Mouse (Mus musculus): ENCODE measurements at regions not wholly inside any gene's neighbourhood (a gene's known extent, or its start where the extent isn't known, plus 50 kb on each side); places are given as distances from the start of the nearest gene placed in this dataset.

- DNase-seq (ENCODE audit: low spot score) (no peak), ATAC-seq (ENCODE audit: insufficient read depth, low FRiP score, low TSS enrichment) (no peak)
- no peak overlapping the region for H3K9ac ChIP-seq (ENCODE audit: low read length)
- 73% methylated on average over 3 of the region's 3 CpGs for WGBS
- no peak overlapping the region for H3K4me2 ChIP-seq (ENCODE audit: low read depth)
- no peaks in the 10 kb centered on the region for H3K9me3 ChIP-seq (ENCODE audit: control insufficient read depth, low read length)
- H3K27me3 ChIP-seq (ENCODE audit: control insufficient read depth, insufficient read depth, low read length) = no peaks in the 10 kb centered on the region
- no peak overlapping the region for H3K27ac ChIP-seq (ENCODE audit: low read depth, low read length)
- no peaks in the 10 kb centered on the region for H3K4me1 ChIP-seq (ENCODE audit: control insufficient read depth, insufficient read depth, low read length)
- H3K36me3 ChIP-seq (ENCODE audit: control insufficient read depth, insufficient read depth, low read length) = no peaks in the 10 kb centered on the region
- no peak overlapping the region for H3K4me3 ChIP-seq (ENCODE audit: low read depth, low read length)
Observed at GRCm38 (mm10) chr8:93674721-93675120, 135.0 kb upstream of the Gnao1 start.

GRCm38 (mm10) chr8:93683773-93684391 is 125.9 kb upstream of the Gnao1 start:
- Histone ChIP-seq H3K4me2 (ENCODE audit: low read depth) (no peak overlapping the region), H3K4me1 (ENCODE audit: control insufficient read depth, insufficient read depth, low read length) (no peaks in the 10 kb centered on the region), H3K36me3 (ENCODE audit: control insufficient read depth, insufficient read depth, low read length) (no peaks in the 10 kb centered on the region), H3K4me3 (ENCODE audit: low read depth, low read length) (no peak overlapping the region), H3K27ac (ENCODE audit: low read depth, low read length) (no peak overlapping the region), H3K27me3 (ENCODE audit: control insufficient read depth, insufficient read depth, low read length) (no peaks in the 10 kb centered on the region), H3K9me3 (ENCODE audit: control insufficient read depth, low read length) (no peaks in the 10 kb centered on the region), H3K9ac (ENCODE audit: low read length) (no peak overlapping the region)
- DNase-seq (ENCODE audit: low spot score) (no peak), ATAC-seq (ENCODE audit: insufficient read depth, low FRiP score, low TSS enrichment) (no peak)
- WGBS = 94% methylated on average over 12 of the region's 12 CpGs

- Histone ChIP-seq H3K27me3 (ENCODE audit: control insufficient read depth, insufficient read depth, low read length) (no peaks in the 10 kb centered on the region), H3K27ac (ENCODE audit: low read depth, low read length) (no peak overlapping the region), H3K36me3 (ENCODE audit: control insufficient read depth, insufficient read depth, low read length) (no peaks in the 10 kb centered on the region), H3K4me2 (ENCODE audit: low read depth) (no peak overlapping the region), H3K4me1 (ENCODE audit: control insufficient read depth, insufficient read depth, low read length) (no peaks in the 10 kb centered on the region), H3K9ac (ENCODE audit: low read length) (no peak overlapping the region), H3K4me3 (ENCODE audit: low read depth, low read length) (no peak overlapping the region), H3K9me3 (ENCODE audit: control insufficient read depth, low read length) (no peaks in the 10 kb centered on the region)
- DNase-seq (ENCODE audit: low spot score) (no peak), ATAC-seq (ENCODE audit: insufficient read depth, low FRiP score, low TSS enrichment) (no peak)
- WGBS = 92% methylated on average over 6 of the region's 6 CpGs
Observed at GRCm38 (mm10) chr8:93684392-93684791, 125.4 kb upstream of the Gnao1 start.

GRCm38 (mm10) chr8:93688845-93689244 is 120.9 kb upstream of the Gnao1 start:
- Histone ChIP-seq H3K36me3 (ENCODE audit: control insufficient read depth, insufficient read depth, low read length) (no peaks in the 10 kb centered on the region), H3K4me1 (ENCODE audit: control insufficient read depth, insufficient read depth, low read length) (no peaks in the 10 kb centered on the region), H3K4me3 (ENCODE audit: low read depth, low read length) (no peak overlapping the region), H3K27ac (ENCODE audit: low read depth, low read length) (no peak overlapping the region), H3K9me3 (ENCODE audit: control insufficient read depth, low read length) (no peaks in the 10 kb centered on the region), H3K9ac (ENCODE audit: low read length) (no peak overlapping the region), H3K4me2 (ENCODE audit: low read depth) (no peak overlapping the region), H3K27me3 (ENCODE audit: control insufficient read depth, insufficient read depth, low read length) (no peaks in the 10 kb centered on the region)
- ATAC-seq (ENCODE audit: insufficient read depth, low FRiP score, low TSS enrichment) = no peak
- 56% methylated on average over 7 of the region's 7 CpGs for WGBS
- no peak for DNase-seq (ENCODE audit: low spot score)

- H3K36me3 ChIP-seq (ENCODE audit: control insufficient read depth, insufficient read depth, low read length) = no peaks in the 10 kb centered on the region
- ATAC-seq (ENCODE audit: insufficient read depth, low FRiP score, low TSS enrichment) (no peak), DNase-seq (ENCODE audit: low spot score) (no peak)
- WGBS = 88% methylated on average over 4 of the region's 4 CpGs
- no peak overlapping the region for H3K4me3 ChIP-seq (ENCODE audit: low read depth, low read length)
- H3K27me3 ChIP-seq (ENCODE audit: control insufficient read depth, insufficient read depth, low read length) = no peaks in the 10 kb centered on the region
- no peak overlapping the region for H3K4me2 ChIP-seq (ENCODE audit: low read depth)
- no peak overlapping the region for H3K27ac ChIP-seq (ENCODE audit: low read depth, low read length)
- no peaks in the 10 kb centered on the region for H3K9me3 ChIP-seq (ENCODE audit: control insufficient read depth, low read length)
- no peak overlapping the region for H3K9ac ChIP-seq (ENCODE audit: low read length)
- no peaks in the 10 kb centered on the region for H3K4me1 ChIP-seq (ENCODE audit: control insufficient read depth, insufficient read depth, low read length)
Observed at GRCm38 (mm10) chr8:93689832-93690471, 119.8 kb upstream of the Gnao1 start.

GRCm38 (mm10) chr8:93691375-93691774 is 118.4 kb upstream of the Gnao1 start:
- H3K4me3 ChIP-seq (ENCODE audit: low read depth, low read length) = no peak overlapping the region
- no peaks in the 10 kb centered on the region for H3K4me1 ChIP-seq (ENCODE audit: control insufficient read depth, insufficient read depth, low read length)
- WGBS = 97% methylated on average over 2 of the region's 2 CpGs
- no peak for DNase-seq (ENCODE audit: low spot score)
- H3K27ac ChIP-seq (ENCODE audit: low read depth, low read length) = no peak overlapping the region
- no peak overlapping the region for H3K4me2 ChIP-seq (ENCODE audit: low read depth)
- H3K9me3 ChIP-seq (ENCODE audit: control insufficient read depth, low read length) = no peaks in the 10 kb centered on the region
- ATAC-seq (ENCODE audit: insufficient read depth, low FRiP score, low TSS enrichment) = no peak
- H3K9ac ChIP-seq (ENCODE audit: low read length) = no peak overlapping the region
- no peaks in the 10 kb centered on the region for H3K27me3 ChIP-seq (ENCODE audit: control insufficient read depth, insufficient read depth, low read length)
- no peaks in the 10 kb centered on the region for H3K36me3 ChIP-seq (ENCODE audit: control insufficient read depth, insufficient read depth, low read length)

- Histone ChIP-seq H3K27ac (ENCODE audit: low read depth, low read length) (no peak overlapping the region), H3K4me2 (ENCODE audit: low read depth) (no peak overlapping the region)
Observed at GRCm38 (mm10) chr8:93691826-93692225, 117.9 kb upstream of the Gnao1 start.

GRCm38 (mm10) chr8:93697206-93697605 is 112.6 kb upstream of the Gnao1 start:
- H3K36me3 ChIP-seq (ENCODE audit: control insufficient read depth, insufficient read depth, low read length) = no peaks in the 10 kb centered on the region
- H3K9me3 ChIP-seq (ENCODE audit: control insufficient read depth, low read length) = no peaks in the 10 kb centered on the region
- no peak overlapping the region for H3K27ac ChIP-seq (ENCODE audit: low read depth, low read length)
- H3K27me3 ChIP-seq (ENCODE audit: control insufficient read depth, insufficient read depth, low read length) = no peaks in the 10 kb centered on the region
- H3K4me1 ChIP-seq (ENCODE audit: control insufficient read depth, insufficient read depth, low read length) = no peaks in the 10 kb centered on the region
- no peak overlapping the region for H3K4me3 ChIP-seq (ENCODE audit: low read depth, low read length)
- no peak overlapping the region for H3K9ac ChIP-seq (ENCODE audit: low read length)
- 76% methylated on average over 7 of the region's 7 CpGs for WGBS
- H3K4me2 ChIP-seq (ENCODE audit: low read depth) = no peak overlapping the region
- ATAC-seq (ENCODE audit: insufficient read depth, low FRiP score, low TSS enrichment) (no peak), DNase-seq (ENCODE audit: low spot score) (no peak)

More at GRCm38 (mm10) chr8:93691826-93692225, 117.9 kb upstream of the Gnao1 start:
- ATAC-seq (ENCODE audit: insufficient read depth, low FRiP score, low TSS enrichment) (no peak), DNase-seq (ENCODE audit: low spot score) (no peak)
- Histone ChIP-seq H3K9ac (ENCODE audit: low read length) (no peak overlapping the region), H3K27me3 (ENCODE audit: control insufficient read depth, insufficient read depth, low read length) (no peaks in the 10 kb centered on the region), H3K4me3 (ENCODE audit: low read depth, low read length) (no peak overlapping the region), H3K9me3 (ENCODE audit: control insufficient read depth, low read length) (no peaks in the 10 kb centered on the region), H3K4me1 (ENCODE audit: control insufficient read depth, insufficient read depth, low read length) (no peaks in the 10 kb centered on the region), H3K36me3 (ENCODE audit: control insufficient read depth, insufficient read depth, low read length) (no peaks in the 10 kb centered on the region)
- 70% methylated on average over 2 of the region's 2 CpGs for WGBS

GRCm38 (mm10) chr8:93698508-93698907 is 111.3 kb upstream of the Gnao1 start:
- Histone ChIP-seq H3K36me3 (ENCODE audit: control insufficient read depth, insufficient read depth, low read length) (no peaks in the 10 kb centered on the region), H3K9me3 (ENCODE audit: control insufficient read depth, low read length) (no peaks in the 10 kb centered on the region), H3K9ac (ENCODE audit: low read length) (no peak overlapping the region), H3K27ac (ENCODE audit: low read depth, low read length) (no peak overlapping the region), H3K4me2 (ENCODE audit: low read depth) (no peak overlapping the region), H3K27me3 (ENCODE audit: control insufficient read depth, insufficient read depth, low read length) (no peaks in the 10 kb centered on the region), H3K4me3 (ENCODE audit: low read depth, low read length) (no peak overlapping the region), H3K4me1 (ENCODE audit: control insufficient read depth, insufficient read depth, low read length) (no peaks in the 10 kb centered on the region)
- no peak for DNase-seq (ENCODE audit: low spot score)
- no peak for ATAC-seq (ENCODE audit: insufficient read depth, low FRiP score, low TSS enrichment)
- 92% methylated on average over 3 of the region's 3 CpGs for WGBS
